Mouse (Mus musculus) stomach, postnatal 0 days (tissue): ENCODE measurements around the gene Vmn1r123.
"Not testable (repeated sequence)": the region's sequence is repeated elsewhere in the genome, so short reads cannot be mapped to it uniquely, and the experiment has no call there.

Source experiments
- CTCF ChIP-seq: IDR thresholded peaks from 2 replicates; pipeline ENCODE4 v1.5.1; 2016; ENCODE audit warnings: antibody characterized with exemption, low read depth, mild to moderate bottlenecking, moderate library complexity
- EP300 ChIP-seq: optimal IDR thresholded peaks from 2 replicates; pipeline ENCODE3; 2016; ENCODE audit warnings: antibody characterized with exemption

GRCm38 (mm10) chr7:21134028-21134427 is 28.0 kb upstream of the Vmn1r123 start, which contains the start of gene Vmn1r122:
- not testable (repeated sequence) for TF ChIP-seq CTCF, EP300
